Mouse (Mus musculus) limb, embryonic 10.5 days (tissue): ENCODE measurements around the gene Phf19. TPM values are rescaled to one million over a fixed set of nuclear protein-coding genes. Genes with fewer than 3 reads are reported as not detected.

Experiments
- DNase-seq: peaks from one replicate; pipeline ENCODE4 v3.0.0-alpha.2; 2017; ENCODE audit warnings: low spot score
- H3K27ac ChIP-seq: fragments of 300-500 bp; sonication (generic); 2 replicates; pipeline ENCODE4 v1.5.1; 2016; ENCODE audit warnings: mild to moderate bottlenecking
- H3K27me3 ChIP-seq: fragments of 300-500 bp; sonication (generic); 2 replicates; pipeline ENCODE4 v1.6.1; 2016; ENCODE audit warnings: low read depth, mild to moderate bottlenecking; ENCODE audit not compliant: poor library complexity, severe bottlenecking
- H3K36me3 ChIP-seq: fragments of 300-500 bp; sonication (generic); 2 replicates; pipeline ENCODE4 v1.6.1; 2016; ENCODE audit warnings: mild to moderate bottlenecking, moderate library complexity
- H3K4me1 ChIP-seq: fragments of 300-500 bp; sonication (generic); 2 replicates; pipeline ENCODE4 v1.6.1; 2016
- H3K4me3 ChIP-seq: fragments of 300-500 bp; sonication (generic); 2 replicates; pipeline ENCODE4 v1.5.1; 2016; ENCODE audit warnings: mild to moderate bottlenecking, moderate library complexity
- H3K9me3 ChIP-seq: fragments of 300-500 bp; sonication (generic); replicated peaks from 2 replicates; pipeline ENCODE4 v1.6.1; 2016; ENCODE audit warnings: mild to moderate bottlenecking
- WGBS: fragments of 180-500 bp; shearing (Covaris S2); methylation state at CpG from one replicate; pipeline ENCODE4 v1.1.7; 2016; 5-methylcytosine and 5-hydroxymethylcytosine counted together
- polyA plus RNA-seq: library from polyadenylated mRNA; unstranded; fragments of >200 nt; fragmentation: Nextera tagmentation; extraction: Ambion mirVana; gene quantifications from 2 replicates; pipeline ENCODE4 v1.2.1, GENCODE M21; 2016

The Phf19 gene
- polyA plus RNA-seq, 1 experiment from 2014 or later = 0.50 TPM

DNA sequence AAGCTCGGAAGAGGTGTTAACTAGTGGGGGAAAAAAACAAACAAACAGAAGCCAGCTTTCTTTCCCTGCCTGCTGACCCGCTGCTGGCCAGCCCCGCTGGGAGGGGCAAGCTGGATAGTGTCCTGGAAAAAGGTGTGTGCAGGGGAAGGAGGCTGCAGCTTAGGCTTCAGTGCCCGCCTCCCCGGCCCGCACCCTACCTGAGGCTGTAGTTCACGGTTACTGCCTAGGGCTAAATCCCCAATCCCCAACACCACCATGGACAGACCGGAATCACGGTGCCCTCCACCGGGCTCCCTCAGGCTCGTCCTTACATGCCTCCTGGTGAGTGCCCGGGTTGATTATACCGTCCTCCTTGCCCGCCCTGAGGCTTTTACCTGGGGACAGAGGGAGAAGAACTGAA, 39.6 kb downstream of the Phf19 start, which contains the start of gene Cutal:
Gene Cutal (plus strand): TSS at position 126 of the 400 bp plus-strand sequence.
- no peaks in the 10 kb centered on the region for H3K9me3 ChIP-seq
- DNase-seq = peak; percentile 45
- no peak within 1 kb of the TSS for H3K27ac ChIP-seq
- 2% methylated on average over 14 of the region's 14 CpGs for WGBS
- no peaks in the 10 kb centered on the region for H3K36me3 ChIP-seq
- H3K27me3 ChIP-seq = peaks cover 53% of the 10 kb centered on the region
- peak within 1 kb of the TSS; percentile 23 for H3K4me3 ChIP-seq
- H3K4me1 ChIP-seq = peaks cover 22% of the 10 kb centered on the region

GRCm38 (mm10) chr2:34870520-34871474, 43.0 kb downstream of the Phf19 start:
- Histone ChIP-seq H3K36me3 (peaks cover 19% of the 10 kb centered on the region), H3K4me1 (peaks cover 26% of the 10 kb centered on the region), H3K27me3 (peaks cover 35% of the 10 kb centered on the region), H3K9me3 (no peaks in the 10 kb centered on the region), H3K4me3 (peak overlapping the region; percentile 92), H3K27ac (peak overlapping the region; percentile 96)
- DNase-seq = peak; percentile 95
- WGBS = under 1% methylated on average over 67 of the region's 67 CpGs

DNA sequence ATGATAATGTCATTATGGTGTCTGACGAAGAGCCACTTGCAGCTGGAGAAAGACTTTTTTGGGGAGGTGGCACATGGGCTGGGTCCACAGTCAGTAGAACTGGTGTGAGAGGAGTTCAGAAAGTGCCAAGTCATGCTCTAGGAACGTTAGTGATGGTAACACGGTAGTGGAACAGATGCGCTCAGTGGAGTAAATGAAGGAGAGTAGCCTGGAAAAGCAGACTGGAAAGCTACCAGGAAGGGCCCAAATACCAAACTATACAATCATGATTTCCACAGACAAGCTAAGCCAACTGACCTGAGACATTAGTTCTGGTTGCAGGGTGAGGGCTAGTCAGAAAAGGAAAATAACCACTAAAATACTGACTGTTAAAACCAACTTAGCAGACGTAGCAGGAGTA, 44.1 kb downstream of the Phf19 start:
- peaks cover 26% of the 10 kb centered on the region for H3K27me3 ChIP-seq
- WGBS = 64% methylated on average over 5 of the region's 5 CpGs
- peaks cover 26% of the 10 kb centered on the region for H3K4me1 ChIP-seq
- no peaks in the 10 kb centered on the region for H3K9me3 ChIP-seq
- no peak overlapping the region for H3K27ac ChIP-seq
- H3K4me3 ChIP-seq = peak overlapping the region; percentile 92
- peaks cover 30% of the 10 kb centered on the region for H3K36me3 ChIP-seq
- no peak for DNase-seq

DNA sequence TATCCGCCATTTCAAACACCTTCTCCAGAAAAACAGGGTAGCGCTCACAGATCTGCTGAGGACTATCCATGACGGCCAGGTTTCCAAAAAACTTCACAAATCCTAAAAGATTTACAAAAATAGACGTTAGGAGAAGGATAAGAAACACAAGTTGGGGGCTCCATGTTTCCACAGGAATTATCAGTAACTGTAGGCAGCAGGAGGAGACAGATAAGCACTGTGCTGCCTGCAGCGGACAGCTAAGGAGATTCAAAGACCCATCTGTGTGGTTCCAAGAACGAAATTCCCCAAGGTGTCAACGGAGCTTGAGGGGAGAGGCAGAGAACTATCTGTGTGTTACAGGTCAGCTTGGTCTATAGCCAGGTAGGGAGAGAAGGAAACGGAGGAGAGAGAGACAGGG, 56.1 kb downstream of the Phf19 start:
- 91% methylated on average over 8 of the region's 8 CpGs for WGBS
- Histone ChIP-seq H3K9me3 (no peaks in the 10 kb centered on the region), H3K36me3 (peaks cover 95% of the 10 kb centered on the region), H3K27me3 (no peaks in the 10 kb centered on the region), H3K4me3 (no peak overlapping the region), H3K27ac (no peak overlapping the region), H3K4me1 (no peaks in the 10 kb centered on the region)
- DNase-seq = no peak

- WGBS = 90% methylated on average over 4 of the region's 4 CpGs
- H3K36me3 ChIP-seq = peaks cover 100% of the 10 kb centered on the region
- DNase-seq = no peak
These were observed 58.6 kb downstream of the Phf19 start for GRCm38 (mm10) chr2:34855265-34855664.

GRCm38 (mm10) chr2:34847702-34848101, 66.1 kb downstream of the Phf19 start:
- H3K9me3 ChIP-seq = no peaks in the 10 kb centered on the region
- H3K27ac ChIP-seq = no peak overlapping the region
- H3K36me3 ChIP-seq = peaks cover 42% of the 10 kb centered on the region
- DNase-seq = no peak
- 87% methylated on average over 1 of the region's 1 CpGs for WGBS
- no peak overlapping the region for H3K4me3 ChIP-seq
- H3K27me3 ChIP-seq = no peaks in the 10 kb centered on the region
- H3K4me1 ChIP-seq = no peaks in the 10 kb centered on the region

More at GRCm38 (mm10) chr2:34855265-34855664, 58.6 kb downstream of the Phf19 start:
- H3K9me3 ChIP-seq = no peaks in the 10 kb centered on the region
- H3K4me1 ChIP-seq = no peaks in the 10 kb centered on the region
- H3K27me3 ChIP-seq = no peaks in the 10 kb centered on the region
- no peak overlapping the region for H3K27ac ChIP-seq
- no peak overlapping the region for H3K4me3 ChIP-seq

Other genes with a start within 250 kb of the Phf19 start
- gene Gapvd1, start 158.8 kb downstream of the Phf19 start, polyA plus RNA-seq = 84.5 and 92.0 TPM in 2 replicates
- 841 and 852 TPM in 2 replicates for gene Hspa5, start 142.1 kb downstream of the Phf19 start, polyA plus RNA-seq
- gene Rabepk, start 114.1 kb downstream of the Phf19 start, polyA plus RNA-seq = 42.8 and 43.6 TPM in 2 replicates
- gene Fbxw2, start 87.7 kb downstream of the Phf19 start, polyA plus RNA-seq = 69.7 and 81.2 TPM in 2 replicates
- not detected in 2 replicates for gene Gm34653, start 81.0 kb downstream of the Phf19 start, polyA plus RNA-seq
- 0.06 TPM in 1 of 2 replicates, not detected in the other for gene Cutal, start 39.6 kb downstream of the Phf19 start, polyA plus RNA-seq
- 128 and 131 TPM in 2 replicates for gene Psmd5, start 39.1 kb downstream of the Phf19 start, polyA plus RNA-seq
- not detected in 2 replicates for gene Traf1, start 47.7 kb upstream of the Phf19 start, polyA plus RNA-seq
- not detected in 2 replicates for gene Hc, start 147.4 kb upstream of the Phf19 start, polyA plus RNA-seq
- gene AI182371, start 187.5 kb upstream of the Phf19 start, polyA plus RNA-seq = 0.45 TPM in 1 of 2 replicates, not detected in the other
- 22.4 and 31.2 TPM in 2 replicates for gene Cntrl, start 195.5 kb upstream of the Phf19 start, polyA plus RNA-seq